Mouse (Mus musculus): ENCODE measurements at regions not wholly inside any gene's neighbourhood (a gene's known extent, or its start where the extent isn't known, plus 50 kb on each side); places are given as distances from the start of the nearest gene placed in this dataset.

DNA sequence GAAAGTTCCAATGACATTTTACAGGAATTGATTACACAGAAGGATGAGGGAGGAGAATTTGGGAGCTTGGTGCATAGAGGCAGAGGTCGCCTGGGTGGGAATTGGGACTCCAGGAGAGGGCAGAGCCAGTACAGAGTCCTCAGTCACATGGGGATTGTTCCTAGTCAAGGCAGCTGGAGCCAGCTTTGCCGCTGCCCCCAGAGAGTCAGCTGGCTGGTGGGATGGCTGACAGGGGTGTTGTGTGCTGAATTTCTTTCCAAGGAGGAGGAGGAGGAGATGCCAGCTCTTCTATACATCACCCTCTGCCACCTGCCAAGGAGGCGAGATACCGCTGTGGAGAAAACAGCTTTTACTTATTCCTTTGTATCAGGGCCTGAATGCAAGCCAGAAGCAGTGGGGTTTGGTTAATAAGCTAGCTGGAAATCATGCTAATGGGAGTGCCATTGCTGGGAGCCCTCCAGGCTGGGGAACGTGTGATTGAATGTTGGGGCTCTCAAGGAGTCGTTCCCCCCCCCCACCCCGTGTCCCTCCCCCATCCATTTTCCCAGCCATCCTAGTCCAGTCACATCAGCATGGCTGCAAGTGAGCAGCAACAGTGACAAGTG is 78.8 kb upstream of the Dlx2 start:
- Histone ChIP-seq H3K4me1 (peaks cover 32% of the 10 kb centered on the region), H3K4me2 (no peak overlapping the region), H3K4me3 (no peak overlapping the region), H3K36me3 (no peaks in the 10 kb centered on the region), H3K27ac (no peak overlapping the region), H3K9me3 (replicated peaks) (no peaks in the 10 kb centered on the region), H3K27me3 (replicated peaks) (peaks cover 47% of the 10 kb centered on the region), H3K9ac (no peak overlapping the region)
- 67% methylated on average over 7 of the region's 7 CpGs for WGBS (ENCODE audit: insufficient replicate concordance)
- no peak for ATAC-seq

DNA sequence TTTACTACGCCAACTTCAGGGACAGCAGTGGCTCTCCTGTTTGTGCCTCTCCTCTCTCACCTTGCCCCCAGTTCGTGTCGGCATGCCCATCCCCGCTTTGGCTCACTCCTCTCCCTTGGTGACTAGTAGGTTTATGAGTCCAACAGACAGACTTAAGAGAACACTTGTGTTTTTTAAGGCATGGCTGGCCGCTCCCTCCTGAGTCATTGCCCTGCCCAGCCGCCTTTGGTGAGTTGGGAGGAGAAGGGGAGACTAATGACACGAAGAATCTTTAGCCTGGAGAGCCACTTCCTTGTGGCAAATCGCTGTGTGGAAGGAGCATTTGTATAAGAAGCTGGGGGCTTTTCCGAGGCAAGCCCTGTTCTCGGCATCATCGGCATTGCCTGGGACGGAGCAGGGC is 79.8 kb upstream of the Dlx2 start:
- H3K9ac ChIP-seq = no peak overlapping the region
- peaks cover 52% of the 10 kb centered on the region for H3K27me3 ChIP-seq (replicated peaks)
- peaks cover 32% of the 10 kb centered on the region for H3K4me1 ChIP-seq
- H3K27ac ChIP-seq = no peak overlapping the region
- no peak overlapping the region for H3K4me3 ChIP-seq
- no peaks in the 10 kb centered on the region for H3K36me3 ChIP-seq
- no peak for ATAC-seq
- WGBS (ENCODE audit: insufficient replicate concordance) = 55% methylated on average over 12 of the region's 12 CpGs
- no peak overlapping the region for H3K4me2 ChIP-seq
- H3K9me3 ChIP-seq (replicated peaks) = no peaks in the 10 kb centered on the region

DNA sequence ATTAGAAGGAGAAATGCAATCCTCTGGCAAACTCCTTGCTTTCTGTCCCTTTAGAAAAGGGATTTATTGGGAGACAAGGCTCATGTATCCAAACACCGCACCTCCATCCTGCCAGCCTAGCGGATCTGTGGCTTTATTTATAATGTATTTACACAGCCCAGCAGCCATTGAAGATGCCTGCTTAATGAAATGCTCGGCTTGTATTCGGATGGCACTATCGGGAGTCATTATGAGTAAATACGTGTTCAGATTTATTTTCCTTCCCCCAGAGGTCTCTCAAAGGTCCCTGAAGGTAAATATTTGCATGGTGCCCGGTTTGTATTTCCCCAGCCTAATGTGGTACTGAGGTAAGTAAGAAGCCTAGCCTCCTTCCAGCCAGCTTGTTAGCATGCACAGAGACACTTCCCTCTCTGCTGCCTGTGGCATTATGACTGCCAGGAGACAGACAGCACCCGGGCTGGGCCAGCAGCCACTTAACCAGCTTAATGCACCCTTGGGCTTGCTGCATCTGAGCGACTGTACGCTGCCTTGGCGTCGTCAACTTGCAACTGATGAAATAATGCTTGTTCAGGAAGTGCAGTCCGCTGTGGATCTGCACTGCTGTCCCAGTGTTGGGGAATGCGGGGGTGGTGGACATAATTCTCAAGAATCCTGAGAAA is 80.7 kb upstream of the Dlx2 start:
- no peak for ATAC-seq
- Histone ChIP-seq H3K9ac (no peak overlapping the region), H3K36me3 (no peaks in the 10 kb centered on the region), H3K27me3 (replicated peaks) (peaks cover 52% of the 10 kb centered on the region), H3K4me1 (peaks cover 27% of the 10 kb centered on the region), H3K27ac (no peak overlapping the region), H3K4me3 (no peak overlapping the region), H3K4me2 (no peak overlapping the region), H3K9me3 (replicated peaks) (no peaks in the 10 kb centered on the region)
- WGBS (ENCODE audit: insufficient replicate concordance) = 46% methylated on average over 14 of the region's 14 CpGs

DNA sequence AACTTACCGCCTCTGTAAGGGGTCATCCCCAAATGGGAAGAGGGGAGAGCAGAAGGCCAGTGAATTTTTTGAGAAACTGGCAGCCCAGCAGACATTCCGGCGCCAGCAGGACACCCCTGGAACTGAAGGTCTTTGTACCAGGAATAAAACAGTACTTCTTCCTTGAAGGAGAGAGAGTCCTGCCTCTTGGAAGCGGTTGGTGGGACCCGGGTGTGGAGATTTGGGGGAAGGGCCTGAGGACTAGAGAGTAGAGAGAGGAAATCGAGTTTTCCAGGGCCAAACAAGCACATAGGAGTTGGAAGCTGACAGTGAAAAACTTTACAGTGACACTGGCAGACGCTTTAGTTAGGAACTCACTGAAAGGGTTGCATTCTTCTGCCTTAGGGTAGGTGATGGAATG is 82.3 kb upstream of the Dlx2 start:
- WGBS (ENCODE audit: insufficient replicate concordance) = 46% methylated on average over 7 of the region's 7 CpGs
- H3K27me3 ChIP-seq (replicated peaks) = peaks cover 52% of the 10 kb centered on the region
- no peak overlapping the region for H3K4me3 ChIP-seq
- H3K9ac ChIP-seq = no peak overlapping the region
- no peaks in the 10 kb centered on the region for H3K9me3 ChIP-seq (replicated peaks)
- no peak overlapping the region for H3K4me2 ChIP-seq
- peaks cover 16% of the 10 kb centered on the region for H3K4me1 ChIP-seq
- no peak for ATAC-seq
- H3K27ac ChIP-seq = no peak overlapping the region
- H3K36me3 ChIP-seq = no peaks in the 10 kb centered on the region

DNA sequence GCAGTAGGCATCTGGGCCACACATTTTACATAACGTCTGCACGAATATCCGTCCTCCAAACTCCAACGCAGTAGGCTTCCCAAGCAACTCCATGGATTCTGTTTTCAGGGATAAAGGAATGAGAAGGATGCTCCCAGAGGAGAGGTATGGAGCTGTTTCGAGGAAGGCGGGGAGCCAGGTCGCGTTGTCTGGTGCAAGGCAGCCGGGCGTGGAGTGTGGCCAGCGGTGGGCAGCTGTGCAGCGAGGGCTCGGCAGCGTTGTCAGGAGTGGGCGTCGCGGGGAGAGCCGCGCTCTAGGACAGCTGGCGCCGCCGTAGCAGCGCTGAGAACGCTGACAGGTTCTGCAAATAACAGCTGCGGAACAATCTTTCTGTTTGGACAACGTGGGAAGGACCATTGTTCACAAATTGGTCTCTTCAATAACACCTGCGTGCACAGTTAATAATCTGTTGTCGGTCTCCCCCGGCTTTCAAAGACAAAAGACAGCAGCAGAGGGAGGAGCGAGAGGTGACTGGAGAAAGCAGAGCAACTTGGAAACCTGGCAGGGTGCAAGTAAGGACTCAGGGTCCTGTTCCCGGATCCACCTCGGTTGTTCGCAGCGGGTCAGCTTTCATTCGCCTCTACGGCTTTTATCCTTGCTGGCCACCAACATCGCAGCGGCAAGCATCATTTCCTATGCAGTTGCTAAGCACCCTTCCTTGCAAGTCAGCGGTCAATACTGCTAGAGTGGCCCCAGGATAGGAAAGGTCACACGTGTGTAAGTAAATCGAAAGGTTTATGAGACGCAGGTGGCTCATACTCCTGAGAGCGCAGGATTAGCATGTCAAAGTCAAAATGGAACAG is 83.0 kb upstream of the Dlx2 start:
- no peak for ATAC-seq
- H3K9ac ChIP-seq = no peak overlapping the region
- peak overlapping the region; percentile 41 for H3K4me3 ChIP-seq

DNA sequence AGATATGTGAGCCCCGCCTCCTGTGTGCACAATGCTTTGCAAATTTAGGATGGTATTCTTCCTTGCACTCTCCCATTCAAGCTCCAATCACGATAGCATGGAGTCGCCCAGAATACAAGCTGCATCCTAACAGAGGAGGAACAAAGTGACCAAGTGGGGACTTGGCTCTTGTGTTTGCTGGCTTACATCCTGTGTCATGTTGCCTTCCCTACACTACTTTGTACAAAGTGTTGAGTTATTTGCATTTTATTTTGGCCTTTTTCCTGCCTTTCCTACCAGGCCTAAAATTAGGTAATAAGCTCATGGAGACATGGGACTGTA is 83.5 kb upstream of the Dlx2 start:
- peaks cover 18% of the 10 kb centered on the region for H3K4me1 ChIP-seq
- H3K27me3 ChIP-seq (replicated peaks) = peaks cover 53% of the 10 kb centered on the region
- peak overlapping the region; percentile 41; the same call in 1 of the 2 replicates for H3K4me3 ChIP-seq
- H3K27ac ChIP-seq = no peak overlapping the region
- peak overlapping the region; percentile 68 for H3K4me2 ChIP-seq
- WGBS (ENCODE audit: insufficient replicate concordance) = 26% methylated on average over 3 of the region's 3 CpGs
- no peaks in the 10 kb centered on the region for H3K9me3 ChIP-seq (replicated peaks)
- H3K9ac ChIP-seq = no peak overlapping the region
- no peaks in the 10 kb centered on the region for H3K36me3 ChIP-seq
- no peak for ATAC-seq

More for the DNA sequence above, 83.0 kb upstream of the Dlx2 start:
- Histone ChIP-seq H3K4me2 (peak overlapping the region; percentile 68), H3K27me3 (replicated peaks) (peaks cover 52% of the 10 kb centered on the region), H3K36me3 (no peaks in the 10 kb centered on the region), H3K4me1 (peaks cover 16% of the 10 kb centered on the region), H3K27ac (no peak overlapping the region), H3K9me3 (replicated peaks) (no peaks in the 10 kb centered on the region)
- WGBS (ENCODE audit: insufficient replicate concordance) = 4% methylated on average over 43 of the region's 43 CpGs

DNA sequence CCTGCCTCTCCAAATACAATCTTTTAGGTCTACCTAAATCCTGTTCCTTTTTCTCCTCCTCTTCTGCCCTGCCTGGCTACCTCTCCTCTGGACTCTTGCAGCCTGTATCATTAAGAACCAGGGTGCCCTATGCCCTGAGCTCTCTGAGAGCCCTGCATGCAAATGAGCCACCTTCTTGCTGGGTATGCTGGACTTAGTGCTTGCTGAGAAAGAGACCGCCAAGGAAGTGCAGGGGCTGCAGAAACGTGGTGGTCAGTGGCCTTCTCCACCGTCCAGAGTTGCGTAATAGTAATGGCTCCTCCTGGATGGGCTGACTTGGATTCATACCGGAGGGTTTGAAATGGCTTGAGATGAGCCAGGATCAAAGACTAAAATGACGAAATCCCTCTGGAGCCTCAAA is 86.9 kb upstream of the Dlx2 start:
- WGBS (ENCODE audit: insufficient replicate concordance) = 53% methylated on average over 6 of the region's 6 CpGs

DNA sequence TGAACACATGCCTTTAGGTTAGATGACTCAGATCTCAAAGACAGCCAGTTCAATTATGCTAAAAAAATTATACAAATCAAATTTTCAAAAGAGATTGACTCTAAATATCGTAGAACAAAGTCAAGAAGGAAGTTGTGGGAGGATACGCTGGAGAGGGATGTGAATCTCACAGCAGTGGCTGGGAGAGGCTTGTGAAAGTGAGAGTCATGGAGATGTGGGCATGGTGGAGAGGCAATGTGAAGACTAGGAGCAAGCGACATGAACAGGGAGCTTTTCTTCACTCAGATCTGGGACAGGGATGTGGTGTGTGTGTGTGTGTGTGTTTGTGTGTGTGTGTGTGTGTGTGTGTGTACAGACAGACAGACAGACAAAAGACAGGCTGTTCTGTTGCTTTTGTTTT is 87.9 kb upstream of the Dlx2 start:
- no peak for ATAC-seq
- Histone ChIP-seq H3K27me3 (replicated peaks) (peaks cover 17% of the 10 kb centered on the region), H3K4me1 (peaks cover 12% of the 10 kb centered on the region), H3K27ac (no peak overlapping the region), H3K4me2 (no peak overlapping the region), H3K4me3 (no peak overlapping the region), H3K9me3 (replicated peaks) (no peaks in the 10 kb centered on the region), H3K9ac (no peak overlapping the region), H3K36me3 (no peaks in the 10 kb centered on the region)
- 38% methylated on average over 3 of the region's 3 CpGs for WGBS (ENCODE audit: insufficient replicate concordance)

More for the DNA sequence above, 86.9 kb upstream of the Dlx2 start:
- peaks cover 27% of the 10 kb centered on the region for H3K27me3 ChIP-seq (replicated peaks)
- no peak overlapping the region for H3K4me3 ChIP-seq
- peaks cover 16% of the 10 kb centered on the region for H3K4me1 ChIP-seq
- H3K27ac ChIP-seq = no peak overlapping the region
- ATAC-seq = no peak
- H3K9me3 ChIP-seq (replicated peaks) = no peaks in the 10 kb centered on the region
- no peak overlapping the region for H3K4me2 ChIP-seq
- H3K36me3 ChIP-seq = no peaks in the 10 kb centered on the region
- no peak overlapping the region for H3K9ac ChIP-seq

DNA sequence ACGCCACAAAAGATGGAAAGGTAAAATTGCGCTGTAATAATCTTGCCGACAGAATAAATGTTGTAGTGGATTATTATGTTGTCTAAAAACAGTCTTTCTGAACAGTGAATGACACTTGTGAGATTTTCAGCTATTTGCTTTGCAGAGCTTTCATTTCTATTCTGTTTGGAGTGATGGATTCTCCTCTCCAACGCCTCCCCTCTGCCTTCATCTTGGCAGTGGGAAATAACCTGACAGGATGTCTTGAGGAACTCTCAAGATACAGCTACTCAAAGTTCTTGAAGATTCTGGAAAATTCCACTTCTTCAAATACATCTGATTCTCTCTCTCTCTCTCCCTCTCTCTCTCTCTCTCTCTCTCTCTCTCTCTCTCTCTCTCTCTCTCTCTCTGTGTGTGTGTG is 89.6 kb upstream of the Dlx2 start:
- Histone ChIP-seq H3K27ac (no peak overlapping the region), H3K4me2 (no peak overlapping the region), H3K9me3 (replicated peaks) (no peaks in the 10 kb centered on the region), H3K4me1 (peaks cover 4% of the 10 kb centered on the region; the same call in 1 of the 2 replicates), H3K4me3 (no peak overlapping the region), H3K27me3 (replicated peaks) (0 out of 2 replicates have a peak, but pooled peaks cover 3% of the 10 kb centered on the region), H3K36me3 (no peaks in the 10 kb centered on the region), H3K9ac (no peak overlapping the region)
- WGBS (ENCODE audit: insufficient replicate concordance) = 82% methylated on average over 4 of the region's 4 CpGs
- ATAC-seq = no peak

DNA sequence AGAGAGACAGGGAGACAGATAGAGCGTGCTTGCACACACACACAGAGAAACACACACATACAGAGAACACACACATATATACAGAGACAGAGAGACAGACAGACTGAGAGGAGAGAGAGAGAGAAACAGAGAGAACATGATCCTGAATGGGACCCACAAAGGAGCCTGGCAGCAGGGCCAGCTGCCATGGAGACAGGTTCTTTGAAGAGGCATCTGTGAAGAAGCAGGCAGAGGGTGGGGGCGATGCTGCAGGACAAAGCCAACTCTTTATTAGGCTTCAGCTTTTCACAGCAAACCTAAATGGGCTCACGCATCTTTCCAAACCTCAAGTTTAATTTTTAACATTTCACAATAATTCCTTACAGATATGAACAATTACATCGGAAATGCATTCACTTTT is 90.0 kb upstream of the Dlx2 start:
- no peaks in the 10 kb centered on the region for H3K9me3 ChIP-seq (replicated peaks)
- no peak overlapping the region for H3K4me3 ChIP-seq
- 77% methylated on average over 4 of the region's 4 CpGs for WGBS (ENCODE audit: insufficient replicate concordance)
- ATAC-seq = no peak
- H3K4me1 ChIP-seq = peaks cover 4% of the 10 kb centered on the region; the same call in 1 of the 2 replicates
- no peak overlapping the region for H3K9ac ChIP-seq
- H3K27me3 ChIP-seq (replicated peaks) = 0 out of 2 replicates have a peak, but pooled peaks cover 3% of the 10 kb centered on the region
- no peaks in the 10 kb centered on the region for H3K36me3 ChIP-seq
- no peak overlapping the region for H3K27ac ChIP-seq
- no peak overlapping the region for H3K4me2 ChIP-seq

DNA sequence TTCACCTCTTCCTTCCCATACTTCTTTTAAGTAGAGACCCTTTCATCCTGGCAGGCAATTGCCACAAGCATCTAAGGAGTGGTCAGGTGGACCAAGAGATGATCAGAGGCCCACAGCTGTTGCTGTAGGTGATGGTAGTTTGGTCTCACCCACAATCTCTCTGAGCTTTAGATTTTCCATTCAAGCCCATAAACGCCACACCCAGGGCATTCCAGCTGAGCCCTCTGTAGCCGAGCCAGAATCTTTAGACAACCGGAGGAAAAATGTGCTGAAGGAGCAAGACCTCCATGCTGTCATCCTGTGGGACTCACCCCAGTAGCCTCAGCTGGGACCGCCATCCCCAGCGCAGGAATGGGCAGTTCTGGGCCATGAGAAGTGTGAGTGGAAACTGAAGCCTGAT is 93.7 kb upstream of the Dlx2 start:
- no peak overlapping the region for H3K4me2 ChIP-seq
- H3K27me3 ChIP-seq (replicated peaks) = 0 out of 2 replicates have a peak, but pooled peaks cover under 1% of the 10 kb centered on the region
- H3K9me3 ChIP-seq (replicated peaks) = no peaks in the 10 kb centered on the region
- no peak overlapping the region for H3K4me3 ChIP-seq
- no peak for ATAC-seq
- H3K36me3 ChIP-seq = no peaks in the 10 kb centered on the region
- H3K9ac ChIP-seq = no peak overlapping the region
- H3K4me1 ChIP-seq = no peaks in the 10 kb centered on the region
- WGBS (ENCODE audit: insufficient replicate concordance) = 78% methylated on average over 5 of the region's 5 CpGs
- H3K27ac ChIP-seq = no peak overlapping the region

DNA sequence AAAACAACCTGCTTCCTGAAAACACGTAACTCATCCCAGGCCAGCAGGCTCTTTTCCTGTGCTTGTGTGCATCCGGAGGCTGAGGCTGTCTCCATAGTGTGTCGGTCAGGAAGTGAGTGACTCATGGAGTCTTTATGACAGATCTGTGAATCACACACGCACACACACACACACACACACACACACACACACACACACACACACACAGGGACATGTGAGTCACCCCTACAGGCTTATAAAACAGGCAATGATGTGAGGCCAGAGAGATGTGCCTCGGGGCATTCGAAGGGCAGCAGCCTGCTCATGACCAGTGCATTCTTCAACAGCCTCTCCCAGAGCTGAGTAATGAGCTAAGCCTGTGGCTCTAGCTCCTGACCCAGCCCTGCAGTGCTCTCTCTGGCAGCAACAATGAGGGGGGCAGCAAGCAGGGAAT is 97.5 kb upstream of the Dlx2 start:
- Histone ChIP-seq H3K9me3 (replicated peaks) (no peaks in the 10 kb centered on the region), H3K4me1 (no peaks in the 10 kb centered on the region), H3K27me3 (replicated peaks) (no peaks in the 10 kb centered on the region), H3K9ac (no peak overlapping the region), H3K4me2 (no peak overlapping the region), H3K4me3 (no peak overlapping the region), H3K36me3 (no peaks in the 10 kb centered on the region), H3K27ac (no peak overlapping the region)
- WGBS (ENCODE audit: insufficient replicate concordance) = 27% methylated on average over 6 of the region's 6 CpGs
- no peak for ATAC-seq
